Mouse (Mus musculus): ENCODE results near the gene Baz1b. TPM values are rescaled to one million over a fixed set of nuclear protein-coding genes. Genes with fewer than 3 reads are reported as not detected.

The Baz1b gene
- total and polyA plus RNA-seq, 3 experiments: 67.9 to 232 (median 187) TPM

- TF ChIP-seq POLR2AphosphoS5 (IDR thresholded peaks at IDR 0.05; ENCODE audit: insufficient replicate concordance, low read depth, low read length) (no peak), TAL1 (conservative IDR thresholded peaks at IDR 0.05; ENCODE audit: low read depth, low read length) (no peak), GATA2 (IDR thresholded peaks at IDR 0.05; ENCODE audit: borderline replicate concordance, low read depth, low read length) (no peak)
- H3K27me3 ChIP-seq (ENCODE audit: insufficient read depth, low read length): peaks cover 16% of the 10 kb centered on the region
- DNase-seq (ENCODE audit: low spot score): no peak
- H3K4me1 ChIP-seq (ENCODE audit: insufficient read depth, low read depth, low read length): peaks cover 28% of the 10 kb centered on the region
- H3K9me3 ChIP-seq (replicated peaks): peaks cover 13% of the 10 kb centered on the region
- no peak for ATAC-seq (ENCODE audit: extremely low read depth, insufficient number of reproducible peaks, low FRiP score, poor library complexity, severe bottlenecking)
- peaks cover 74% of the 10 kb centered on the region for H3K36me3 ChIP-seq (replicated peaks)
- H3K4me3 ChIP-seq (ENCODE audit: low read depth, low read length): no peak overlapping the region
These were observed 59.5 kb downstream of the Baz1b start for GRCm38 (mm10) chr5:135246531-135246930.

- ATAC-seq (ENCODE audit: extremely low read depth, insufficient number of reproducible peaks, low FRiP score, poor library complexity, severe bottlenecking) (no peak), DNase-seq (ENCODE audit: low spot score) (no peak)
- H3K9me3 ChIP-seq (replicated peaks): peaks cover 13% of the 10 kb centered on the region
- peaks cover 18% of the 10 kb centered on the region for H3K27me3 ChIP-seq (ENCODE audit: insufficient read depth, low read length)
- H3K4me3 ChIP-seq (ENCODE audit: low read depth, low read length): no peak overlapping the region
- peaks cover 66% of the 10 kb centered on the region for H3K36me3 ChIP-seq (replicated peaks)
- peak; percentile 80; the same call in 1 of the 2 replicates for TF ChIP-seq POLR2AphosphoS5 (IDR thresholded peaks at IDR 0.05; ENCODE audit: insufficient replicate concordance, low read depth, low read length)
- no peak for TF ChIP-seq TAL1 (conservative IDR thresholded peaks at IDR 0.05; ENCODE audit: low read depth, low read length)
- TF ChIP-seq GATA2 (IDR thresholded peaks at IDR 0.05; ENCODE audit: borderline replicate concordance, low read depth, low read length): no peak
- peaks cover 25% of the 10 kb centered on the region for H3K4me1 ChIP-seq (ENCODE audit: insufficient read depth, low read depth, low read length)
These were observed 60.3 kb downstream of the Baz1b start for GRCm38 (mm10) chr5:135247337-135247736.

DNA sequence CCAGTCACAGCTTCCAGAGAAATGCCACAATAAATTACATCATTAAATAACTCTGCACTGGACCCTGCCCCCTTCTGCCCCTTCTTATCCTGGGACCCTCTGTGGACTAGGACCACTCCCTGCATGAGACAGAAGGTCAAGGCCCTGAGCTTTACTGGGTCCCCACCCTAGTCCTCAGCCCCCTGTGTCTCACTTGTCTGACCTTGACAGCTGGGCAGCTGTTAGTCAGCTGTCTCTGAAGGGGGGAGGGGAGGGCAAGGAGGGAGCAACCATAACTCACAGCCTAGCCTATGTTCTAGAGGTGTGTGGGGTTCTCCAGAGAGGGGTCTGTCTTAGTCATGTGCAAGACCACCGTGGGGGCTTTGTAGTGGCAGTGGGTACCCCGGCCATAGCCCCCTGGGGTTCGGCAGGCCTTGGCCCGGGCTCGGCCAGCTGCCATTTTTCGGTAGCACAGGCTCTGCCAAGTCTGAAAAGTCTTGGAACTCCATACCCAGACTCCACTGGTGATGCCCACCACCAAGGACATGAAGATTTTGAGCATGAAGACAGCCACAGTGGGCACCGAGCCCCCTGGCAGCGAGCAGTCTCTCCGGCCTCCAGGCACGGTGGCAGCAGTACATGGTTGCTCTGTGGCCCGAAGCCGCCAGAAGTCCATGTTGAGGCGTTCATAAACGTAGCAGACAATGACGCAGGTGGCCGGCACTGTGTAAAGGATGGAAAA, 62.1 kb downstream of the Baz1b start:
- no peak for DNase-seq (ENCODE audit: low spot score)
- H3K4me3 ChIP-seq (ENCODE audit: low read depth, low read length): no peak overlapping the region
- TF ChIP-seq GATA2 (IDR thresholded peaks at IDR 0.05; ENCODE audit: borderline replicate concordance, low read depth, low read length) (no peak), TAL1 (conservative IDR thresholded peaks at IDR 0.05; ENCODE audit: low read depth, low read length) (no peak)
- H3K36me3 ChIP-seq (replicated peaks): peaks cover 48% of the 10 kb centered on the region
- peaks cover 13% of the 10 kb centered on the region for H3K9me3 ChIP-seq (replicated peaks)
- ATAC-seq (ENCODE audit: extremely low read depth, insufficient number of reproducible peaks, low FRiP score, poor library complexity, severe bottlenecking): no peak
- H3K4me1 ChIP-seq (ENCODE audit: insufficient read depth, low read depth, low read length): peaks cover 27% of the 10 kb centered on the region
- peaks cover 26% of the 10 kb centered on the region for H3K27me3 ChIP-seq (ENCODE audit: insufficient read depth, low read length)

GRCm38 (mm10) chr5:135250186-135251078, 63.4 kb downstream of the Baz1b start:
- H3K4me3 ChIP-seq (ENCODE audit: low read depth, low read length): peak overlapping the region; percentile 74
- DNase-seq (ENCODE audit: low spot score): no peak

DNA sequence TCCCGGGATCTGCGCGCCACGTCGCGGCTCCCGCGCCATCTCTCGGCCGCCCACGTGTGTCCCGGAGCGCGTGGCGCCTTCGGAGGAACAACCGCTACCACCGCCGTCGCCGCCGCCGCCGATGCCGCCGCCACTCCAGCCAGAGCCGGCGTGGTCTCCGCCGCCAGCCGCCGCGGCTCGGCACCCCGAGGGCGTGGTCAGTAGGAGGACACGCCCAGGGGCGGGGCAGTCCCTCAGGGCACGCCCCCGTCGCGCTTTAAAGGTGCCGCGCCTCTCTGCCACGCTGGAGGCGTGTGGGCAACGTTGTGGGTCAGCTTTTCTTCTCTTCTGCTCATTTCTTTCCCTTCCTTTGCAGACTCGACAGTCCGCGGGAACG, 64.0 kb downstream of the Baz1b start, which contains the start of gene Fzd9:
Gene Fzd9, minus strand, starts transcription at position 152 of the 376 bp plus-strand sequence.
- TF ChIP-seq GATA2 (IDR thresholded peaks at IDR 0.05; ENCODE audit: borderline replicate concordance, low read depth, low read length): no peak
- TF ChIP-seq TAL1 (conservative IDR thresholded peaks at IDR 0.05; ENCODE audit: low read depth, low read length): no peak
- TF ChIP-seq GATA1 (IDR thresholded peaks at IDR 0.05; ENCODE audit: borderline replicate concordance, low read length): no peak
- TF ChIP-seq CTCF (IDR thresholded peaks at IDR 0.05; ENCODE audit: low read depth, low read length): no peak
- TF ChIP-seq POLR2AphosphoS5 (IDR thresholded peaks at IDR 0.05; ENCODE audit: insufficient replicate concordance, low read depth, low read length): no peak
- H3K27me3 ChIP-seq (ENCODE audit: insufficient read depth, low read length): peaks cover 30% of the 10 kb centered on the region
- ATAC-seq (ENCODE audit: extremely low read depth, insufficient number of reproducible peaks, low FRiP score, poor library complexity, severe bottlenecking): peak; percentile 71
- H3K9me3 ChIP-seq (replicated peaks): peaks cover 14% of the 10 kb centered on the region
- peaks cover 29% of the 10 kb centered on the region for H3K36me3 ChIP-seq (replicated peaks)
- peak; percentile 82 for DNase-seq (ENCODE audit: low spot score)
- peak within 1 kb of the TSS; percentile 74 for H3K4me3 ChIP-seq (ENCODE audit: low read depth, low read length)
- peaks cover 26% of the 10 kb centered on the region for H3K4me1 ChIP-seq (ENCODE audit: insufficient read depth, low read depth, low read length)

More at GRCm38 (mm10) chr5:135250186-135251078, 63.4 kb downstream of the Baz1b start:
- H3K27me3 ChIP-seq (ENCODE audit: insufficient read depth, low read length): peaks cover 30% of the 10 kb centered on the region
- H3K4me1 ChIP-seq (ENCODE audit: insufficient read depth, low read depth, low read length): peaks cover 28% of the 10 kb centered on the region
- TF ChIP-seq GATA2 (IDR thresholded peaks at IDR 0.05; ENCODE audit: borderline replicate concordance, low read depth, low read length) (no peak), POLR2AphosphoS5 (IDR thresholded peaks at IDR 0.05; ENCODE audit: insufficient replicate concordance, low read depth, low read length) (no peak), TAL1 (conservative IDR thresholded peaks at IDR 0.05; ENCODE audit: low read depth, low read length) (no peak), CTCF (IDR thresholded peaks at IDR 0.05; ENCODE audit: low read depth, low read length) (no peak), GATA1 (IDR thresholded peaks at IDR 0.05; ENCODE audit: borderline replicate concordance, low read length) (no peak)
- peaks cover 35% of the 10 kb centered on the region for H3K36me3 ChIP-seq (replicated peaks)
- H3K9me3 ChIP-seq (replicated peaks): peaks cover 13% of the 10 kb centered on the region
- no peak for ATAC-seq (ENCODE audit: extremely low read depth, insufficient number of reproducible peaks, low FRiP score, poor library complexity, severe bottlenecking)

GRCm38 (mm10) chr5:135253741-135254401, 66.8 kb downstream of the Baz1b start:
- peaks cover 36% of the 10 kb centered on the region for H3K27me3 ChIP-seq (ENCODE audit: insufficient read depth, low read length)
- ATAC-seq (ENCODE audit: extremely low read depth, insufficient number of reproducible peaks, low FRiP score, poor library complexity, severe bottlenecking): no peak
- TF ChIP-seq CTCF (IDR thresholded peaks at IDR 0.05; ENCODE audit: low read depth, low read length) (no peak), POLR2AphosphoS5 (IDR thresholded peaks at IDR 0.05; ENCODE audit: insufficient replicate concordance, low read depth, low read length) (no peak), TAL1 (conservative IDR thresholded peaks at IDR 0.05; ENCODE audit: low read depth, low read length) (no peak), GATA2 (IDR thresholded peaks at IDR 0.05; ENCODE audit: borderline replicate concordance, low read depth, low read length) (no peak)

More at GRCm38 (mm10) chr5:135253741-135254401, 66.8 kb downstream of the Baz1b start:
- DNase-seq (ENCODE audit: low spot score): no peak
- no peak overlapping the region for H3K4me3 ChIP-seq (ENCODE audit: low read depth, low read length)
- peaks cover 8% of the 10 kb centered on the region for H3K36me3 ChIP-seq (replicated peaks)
- H3K4me1 ChIP-seq (ENCODE audit: insufficient read depth, low read depth, low read length): peaks cover 26% of the 10 kb centered on the region
- peaks cover 19% of the 10 kb centered on the region for H3K9me3 ChIP-seq (replicated peaks)
